Mouse (Mus musculus) heart, adult 9 months (tissue): Measurements from ENCODE around the gene Gm20605.

Source experiments
- DNase-seq, 2 experiments: peaks; one replicate each; pipeline ENCODE4 v3.0.0; 2022; ENCODE audit warnings: low spot score in 2 of 2

The Gm20605 gene

GRCm38 (mm10) chr5:137628498-137629305 lies at the start of gene Gm20605, which contains the start of the genes Fbxo24 and Lrch4:
Gene Gm20605, plus strand, starts transcription at chr5:137629175.
Gene Fbxo24, minus strand, starts transcription at chr5:137629002.
Gene Lrch4, plus strand, starts transcription at chr5:137629121.
- DNase-seq = peak; percentile 100

- no peak for DNase-seq
Measured at GRCm38 (mm10) chr5:137580246-137580645, 48.7 kb upstream of the Gm20605 start.

- no peak for DNase-seq
Measured at GRCm38 (mm10) chr5:137582702-137583101, 46.3 kb upstream of the Gm20605 start.

GRCm38 (mm10) chr5:137583670-137584169 lies 45.3 kb upstream of the Gm20605 start:
- DNase-seq = no peak

GRCm38 (mm10) chr5:137584976-137585375 lies 44.0 kb upstream of the Gm20605 start:
- peak; percentile 51 to 63 for DNase-seq

GRCm38 (mm10) chr5:137590507-137590906 lies 38.5 kb upstream of the Gm20605 start:
- no peak for DNase-seq

GRCm38 (mm10) chr5:137595921-137596320 lies 33.1 kb upstream of the Gm20605 start:
- no peak for DNase-seq

GRCm38 (mm10) chr5:137596601-137597261 lies 32.2 kb upstream of the Gm20605 start:
- DNase-seq = no peak

GRCm38 (mm10) chr5:137597625-137598024 lies 31.4 kb upstream of the Gm20605 start:
- DNase-seq = no peak

- DNase-seq = no peak
Measured at GRCm38 (mm10) chr5:137598100-137598826, 30.7 kb upstream of the Gm20605 start.

GRCm38 (mm10) chr5:137599600-137599999 lies 29.4 kb upstream of the Gm20605 start:
- DNase-seq = no peak

GRCm38 (mm10) chr5:137600281-137600618 lies 28.7 kb upstream of the Gm20605 start:
- no peak for DNase-seq

- DNase-seq = peak; percentile 97 to 98
Measured at GRCm38 (mm10) chr5:137600619-137601364, 28.2 kb upstream of the Gm20605 start, which contains the start of gene Mospd3. Gene Mospd3, minus strand, starts transcription at chr5:137601058.

- peak in 1 of 2 experiments; percentile 23 for DNase-seq
Measured at GRCm38 (mm10) chr5:137601365-137601729, 27.6 kb upstream of the Gm20605 start.

GRCm38 (mm10) chr5:137607860-137608653 lies 20.9 kb upstream of the Gm20605 start:
- no peak for DNase-seq

GRCm38 (mm10) chr5:137608654-137609190 lies 20.3 kb upstream of the Gm20605 start:
- no peak for DNase-seq

- no peak for DNase-seq
Measured at GRCm38 (mm10) chr5:137609292-137609691, 19.7 kb upstream of the Gm20605 start.

- no peak for DNase-seq
Measured at GRCm38 (mm10) chr5:137610056-137610455, 18.9 kb upstream of the Gm20605 start.

- DNase-seq = peak; percentile 81 to 86
Measured at GRCm38 (mm10) chr5:137610548-137611244, 18.3 kb upstream of the Gm20605 start.

- DNase-seq = peak; percentile 71 to 81
Measured at GRCm38 (mm10) chr5:137611245-137611602, 17.8 kb upstream of the Gm20605 start.
